Mouse (Mus musculus) liver, adult 2 months (tissue): ENCODE results near the gene Pwp2. TPM values are rescaled to one million over a fixed set of nuclear protein-coding genes. Genes with fewer than 3 reads are reported as not detected.

Experiments used
- DNase-seq: peaks from one replicate; pipeline ENCODE4 v3.0.0-alpha.2; 2011; ENCODE audit warnings: low read depth, low spot score; ENCODE audit errors: extremely low read depth
- H3K27ac ChIP-seq: fragments of 200-500 bp; replicated peaks from 2 replicates; pipeline ENCODE4 v1.5.1; 2012; ENCODE audit warnings: low read depth, mild to moderate bottlenecking, control low read depth, inconsistent platforms, low read length; ENCODE audit not compliant: insufficient read depth
- H3K27me3 ChIP-seq: fragments of 200-500 bp; 2 replicates; pipeline ENCODE4 v1.6.1; 2012; ENCODE audit warnings: mild to moderate bottlenecking, moderate library complexity, low read length, inconsistent platforms; ENCODE audit not compliant: control insufficient read depth, insufficient read depth
- H3K36me3 ChIP-seq: fragments of 200-500 bp; 2 replicates; pipeline ENCODE4 v1.6.1; 2012; ENCODE audit warnings: low read length, inconsistent platforms; ENCODE audit not compliant: control insufficient read depth, insufficient read depth
- H3K4me1 ChIP-seq: fragments of 200-500 bp; 2 replicates; pipeline ENCODE4 v1.6.1; 2011; ENCODE audit warnings: low read length; ENCODE audit not compliant: control insufficient read depth, insufficient read depth
- H3K4me3 ChIP-seq: fragments of 200-500 bp; 2 replicates; pipeline ENCODE4 v1.5.1; 2011; ENCODE audit warnings: low read depth, mild to moderate bottlenecking, control low read depth, low read length, moderate library complexity; ENCODE audit not compliant: insufficient read depth
- H3K79me2 ChIP-seq: fragments of 200-500 bp; 2 replicates; pipeline ENCODE4 v1.6.1; 2012; ENCODE audit warnings: inconsistent platforms, mild to moderate bottlenecking, low read length, moderate library complexity; ENCODE audit not compliant: control insufficient read depth, insufficient read depth
- H3K9ac ChIP-seq: fragments of 200-500 bp; 2 replicates; pipeline ENCODE4 v1.6.1; 2012; ENCODE audit warnings: low read depth, mild to moderate bottlenecking, control low read depth, inconsistent platforms, low read length
- CTCF ChIP-seq: fragments of 200-500 bp; IDR thresholded peaks from 2 replicates; pipeline ENCODE4 v1.5.1; 2011; ENCODE audit warnings: low read depth, low read length, control low read depth
- POLR2A ChIP-seq: fragments of 200-500 bp; IDR thresholded peaks from 2 replicates; pipeline ENCODE4 v1.6.1; 2011; ENCODE audit warnings: low read length, control low read depth; ENCODE audit not compliant: insufficient read depth; ENCODE audit errors: extremely low read depth
- WGBS: fragments of 180-500 bp; shearing (Covaris S2); methylation state at CpG from one replicate; pipeline ENCODE4 v1.1.7; 2018; 5-methylcytosine and 5-hydroxymethylcytosine counted together
- polyA plus RNA-seq: library from polyadenylated mRNA; depleted of rRNA; stranded (reverse); fragments of >200 nt; gene quantifications from 2 replicates; pipeline ENCODE4 v1.2.3, GENCODE M21; 2012
- total RNA-seq: library from RNA; depleted of rRNA; stranded (reverse); fragments of >200 nt; gene quantifications from 2 replicates; pipeline ENCODE4 v1.2.3, GENCODE M21; 2014

Gene Pwp2
- total and polyA plus RNA-seq, 2 experiments: 5.3 to 9.3 TPM

DNA sequence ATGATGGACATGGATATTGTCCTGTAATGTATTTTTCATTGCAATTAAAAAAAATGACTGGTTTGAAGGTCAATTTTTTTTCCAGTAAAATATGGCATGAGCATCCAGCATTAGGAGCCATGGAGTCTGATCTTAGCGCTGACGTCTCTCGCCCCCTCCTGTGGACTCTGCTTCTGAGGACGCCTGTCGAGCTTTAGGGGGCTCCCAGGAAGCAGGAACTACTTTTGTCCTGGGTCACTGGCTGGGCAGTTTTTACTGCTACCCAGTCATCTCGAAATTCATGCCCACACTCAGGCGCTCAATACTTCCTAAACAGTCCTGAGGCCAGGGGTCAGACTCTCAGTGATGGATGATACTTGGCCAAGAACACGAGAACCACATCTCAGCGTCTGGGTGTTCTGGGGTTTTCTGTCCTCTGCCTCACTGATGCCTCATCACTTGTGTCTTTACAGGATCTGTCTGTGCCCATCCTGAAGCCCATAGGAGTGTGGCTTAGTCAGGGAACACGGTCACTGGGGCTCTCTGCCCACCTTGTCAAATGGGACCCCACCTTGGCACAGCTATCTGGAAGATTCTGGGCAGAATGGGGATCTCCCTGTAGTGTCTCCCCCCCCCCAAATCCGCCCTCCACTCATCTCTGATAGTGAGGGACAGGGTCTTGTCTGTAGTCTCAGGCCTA, 45.2 kb downstream of the Pwp2 start:
- Histone ChIP-seq H3K4me3 (no peak overlapping the region), H3K79me2 (no peaks in the 10 kb centered on the region), H3K36me3 (no peaks in the 10 kb centered on the region), H3K27ac (no peak overlapping the region), H3K27me3 (no peaks in the 10 kb centered on the region), H3K9ac (no peak overlapping the region), H3K4me1 (peaks cover 7% of the 10 kb centered on the region; the same call in 1 of the 2 replicates)
- no peak for DNase-seq
- TF ChIP-seq CTCF: no peak
- no peak for TF ChIP-seq POLR2A
- 82% methylated on average over 11 of the region's 11 CpGs for WGBS

DNA sequence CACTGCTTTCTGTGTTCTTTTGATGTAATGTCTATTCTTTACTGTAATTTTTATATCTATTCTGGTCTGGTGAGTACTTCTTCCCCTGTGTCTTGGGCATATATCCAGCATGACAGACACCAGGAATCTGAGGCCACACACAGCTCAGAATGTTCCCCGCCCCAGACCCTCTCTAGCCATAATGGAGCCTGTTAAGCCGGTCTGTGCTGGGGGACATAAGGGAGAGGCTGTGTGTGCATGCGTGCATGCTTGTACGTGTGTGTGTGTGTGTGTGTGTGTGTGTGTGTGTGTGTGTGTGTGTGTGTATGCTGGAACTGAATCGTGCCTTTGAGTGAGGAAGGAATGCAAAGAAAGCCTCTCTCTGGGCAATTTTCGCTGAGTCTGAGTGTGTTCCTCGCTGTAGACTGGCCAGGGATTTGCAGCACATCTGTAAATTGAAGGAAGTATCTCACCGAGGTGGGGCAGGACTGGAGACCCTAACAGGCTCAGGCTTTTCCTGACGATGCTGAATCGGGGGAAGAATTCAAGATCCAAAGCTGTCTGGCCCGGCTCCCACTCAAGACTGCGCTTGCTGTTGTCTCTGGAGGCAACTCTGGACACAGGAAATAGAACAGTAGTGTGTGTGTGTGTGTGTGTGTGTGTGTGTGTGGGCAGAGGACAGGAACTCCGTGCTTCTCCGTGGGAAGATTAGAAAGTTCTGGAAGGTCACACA, 46.0 kb downstream of the Pwp2 start:
- no peaks in the 10 kb centered on the region for H3K36me3 ChIP-seq
- H3K4me3 ChIP-seq: no peak overlapping the region
- H3K27ac ChIP-seq: peak overlapping the region; percentile 30
- no peaks in the 10 kb centered on the region for H3K79me2 ChIP-seq
- DNase-seq: no peak
- no peak for TF ChIP-seq POLR2A
- TF ChIP-seq CTCF: no peak
- no peak overlapping the region for H3K9ac ChIP-seq
- WGBS: 65% methylated on average over 14 of the region's 14 CpGs
- peaks cover 7% of the 10 kb centered on the region for H3K4me1 ChIP-seq
- H3K27me3 ChIP-seq: no peaks in the 10 kb centered on the region

- no peak for DNase-seq
- no peaks in the 10 kb centered on the region for H3K36me3 ChIP-seq
- H3K79me2 ChIP-seq: no peaks in the 10 kb centered on the region
- H3K27ac ChIP-seq: no peak overlapping the region
- peaks cover 7% of the 10 kb centered on the region for H3K4me1 ChIP-seq
- no peak for TF ChIP-seq POLR2A
- TF ChIP-seq CTCF: no peak
- 86% methylated on average over 3 of the region's 3 CpGs for WGBS
- H3K27me3 ChIP-seq: no peaks in the 10 kb centered on the region
- no peak overlapping the region for H3K4me3 ChIP-seq
- no peak overlapping the region for H3K9ac ChIP-seq
Observed at GRCm38 (mm10) chr10:78137191-78137590, 47.8 kb downstream of the Pwp2 start.

GRCm38 (mm10) chr10:78135947-78136346, 49.0 kb downstream of the Pwp2 start:
- TF ChIP-seq POLR2A (no peak), CTCF (no peak)
- DNase-seq: no peak
- Histone ChIP-seq H3K79me2 (no peaks in the 10 kb centered on the region), H3K27ac (no peak overlapping the region), H3K27me3 (no peaks in the 10 kb centered on the region), H3K9ac (no peak overlapping the region), H3K36me3 (no peaks in the 10 kb centered on the region), H3K4me1 (peaks cover 7% of the 10 kb centered on the region), H3K4me3 (no peak overlapping the region)
- 77% methylated on average over 5 of the region's 5 CpGs for WGBS

DNA sequence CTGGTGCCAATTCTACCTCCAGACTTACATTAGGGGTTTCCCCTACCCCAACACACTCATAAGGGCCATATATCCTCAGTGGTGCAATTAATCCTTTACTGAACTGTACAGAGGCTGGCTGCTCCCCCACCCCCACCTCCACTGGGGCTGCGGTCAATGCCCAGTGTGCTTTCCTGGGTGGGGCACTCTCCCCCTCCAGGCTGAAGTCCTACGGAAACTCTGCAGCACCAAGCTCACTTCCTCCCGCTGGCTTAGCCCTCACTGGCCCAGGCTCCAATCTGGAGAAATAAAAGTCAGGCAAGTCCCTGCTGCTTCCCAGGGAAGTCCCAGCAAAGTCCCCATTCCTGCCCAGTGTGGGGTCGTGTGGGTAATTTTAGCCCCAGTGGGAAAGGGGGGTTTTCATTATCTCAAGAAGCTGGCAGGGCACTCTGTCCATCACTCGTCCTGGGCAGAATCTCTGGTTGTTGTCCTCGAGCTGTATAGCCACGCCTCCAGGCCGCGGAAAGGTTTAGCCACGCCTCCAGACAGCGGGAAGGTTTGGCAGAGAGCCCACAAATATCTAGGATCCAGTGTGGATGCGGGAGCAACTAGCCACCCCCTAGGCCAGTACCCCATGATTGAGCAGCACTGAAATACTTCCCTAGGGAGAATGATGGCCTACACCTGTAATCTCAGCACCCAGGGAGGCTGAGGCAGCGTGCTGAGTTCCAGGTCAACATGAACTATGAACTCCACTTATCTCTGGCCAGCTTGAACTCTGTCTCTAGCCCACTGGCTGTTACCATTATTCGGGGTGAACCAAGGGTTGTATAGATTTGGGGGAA, 49.8 kb downstream of the Pwp2 start:
- Histone ChIP-seq H3K79me2 (no peaks in the 10 kb centered on the region), H3K4me1 (peaks cover 7% of the 10 kb centered on the region), H3K27me3 (no peaks in the 10 kb centered on the region), H3K36me3 (no peaks in the 10 kb centered on the region), H3K27ac (no peak overlapping the region), H3K4me3 (no peak overlapping the region), H3K9ac (no peak overlapping the region)
- 11% methylated on average over 14 of the region's 14 CpGs for WGBS
- peak; percentile 32 for DNase-seq
- no peak for TF ChIP-seq POLR2A
- TF ChIP-seq CTCF: no peak
